Mouse (Mus musculus): ENCODE measurements around the gene Tstd3. TPM values are rescaled to one million over a fixed set of nuclear protein-coding genes. Genes with fewer than 3 reads are reported as not detected.
A peak's percentile ranks its signal among the peaks of the same experiment; 100 is the strongest.
"Not testable (repeated sequence)": the region's sequence is repeated elsewhere in the genome, so short reads cannot be mapped to it uniquely, and the experiment has no call there.

The Tstd3 gene
- total and polyA plus RNA-seq, 2 experiments from 2014 or later = 9.9 to 25.2 TPM

GRCm38 (mm10) chr4:21745723-21746122, 21.3 kb downstream of the Tstd3 start:
- Histone ChIP-seq H3K4me1 (ENCODE audit: control insufficient read depth, insufficient read depth) (no peaks in the 10 kb centered on the region), H3K9me3 (replicated peaks; ENCODE audit: control insufficient read depth, low read length) (no peaks in the 10 kb centered on the region), H3K27ac (ENCODE audit: low read depth) (no peak overlapping the region), H3K27me3 (ENCODE audit: control insufficient read depth, insufficient read depth, low read length) (no peaks in the 10 kb centered on the region), H3K4me3 (ENCODE audit: low read depth, low read length) (no peak overlapping the region), H3K36me3 (replicated peaks; ENCODE audit: control insufficient read depth, insufficient read depth, low read length) (peaks cover 27% of the 10 kb centered on the region), H3K4me2 (ENCODE audit: low read depth, low read length) (no peak overlapping the region), H3K9ac (replicated peaks; ENCODE audit: low read depth, low read length) (no peak overlapping the region)
- no peak for ATAC-seq (ENCODE audit: insufficient read depth, low read depth)
- TF ChIP-seq EP300 (IDR thresholded peaks at IDR 0.05; ENCODE audit: low read depth) = no peak
- no peak for TF ChIP-seq CTCF (IDR thresholded peaks at IDR 0.05; ENCODE audit: low read depth)
- 77% methylated on average over 5 of the region's 5 CpGs for WGBS
- no peak for DNase-seq (ENCODE audit: low spot score)

- not testable (repeated sequence) for ATAC-seq (ENCODE audit: insufficient read depth, low read depth)
Observed at GRCm38 (mm10) chr4:21744142-21744541, 22.9 kb downstream of the Tstd3 start.

GRCm38 (mm10) chr4:21739169-21739568, 27.8 kb downstream of the Tstd3 start:
- Histone ChIP-seq H3K9ac (replicated peaks; ENCODE audit: low read depth, low read length) (no peak overlapping the region), H3K4me3 (ENCODE audit: low read depth, low read length) (no peak overlapping the region), H3K36me3 (replicated peaks; ENCODE audit: control insufficient read depth, insufficient read depth, low read length) (peaks cover 20% of the 10 kb centered on the region; the same call in 1 of the 2 replicates), H3K4me2 (ENCODE audit: low read depth, low read length) (no peak overlapping the region), H3K4me1 (ENCODE audit: control insufficient read depth, insufficient read depth) (no peaks in the 10 kb centered on the region), H3K27me3 (ENCODE audit: control insufficient read depth, insufficient read depth, low read length) (no peaks in the 10 kb centered on the region), H3K9me3 (replicated peaks; ENCODE audit: control insufficient read depth, low read length) (no peaks in the 10 kb centered on the region), H3K27ac (ENCODE audit: low read depth) (no peak overlapping the region)
- no peak for DNase-seq (ENCODE audit: low spot score)
- peak; percentile 36; the same call in 1 of the 2 replicates for TF ChIP-seq CTCF (IDR thresholded peaks at IDR 0.05; ENCODE audit: low read depth)
- TF ChIP-seq EP300 (IDR thresholded peaks at IDR 0.05; ENCODE audit: low read depth) = no peak
- WGBS = 76% methylated on average over 4 of the region's 4 CpGs
- no peak for ATAC-seq (ENCODE audit: insufficient read depth, low read depth)

More at GRCm38 (mm10) chr4:21744142-21744541, 22.9 kb downstream of the Tstd3 start:
- H3K4me2 ChIP-seq (ENCODE audit: low read depth, low read length); H3K4me1 ChIP-seq (ENCODE audit: control insufficient read depth, insufficient read depth); H3K4me3 ChIP-seq (ENCODE audit: low read depth, low read length); H3K9ac ChIP-seq (replicated peaks; ENCODE audit: low read depth, low read length); H3K9me3 ChIP-seq (replicated peaks; ENCODE audit: control insufficient read depth, low read length); H3K27me3 ChIP-seq (ENCODE audit: control insufficient read depth, insufficient read depth, low read length); H3K27ac ChIP-seq (ENCODE audit: low read depth); DNase-seq (ENCODE audit: low spot score): not testable (repeated sequence)
- H3K36me3 ChIP-seq (replicated peaks; ENCODE audit: control insufficient read depth, insufficient read depth, low read length) = peaks cover 25% of the 10 kb centered on the region
- WGBS = 94% methylated on average over 8 of the region's 8 CpGs

- no peaks in the 10 kb centered on the region for H3K27me3 ChIP-seq (ENCODE audit: control insufficient read depth, insufficient read depth, low read length)
- ATAC-seq (ENCODE audit: insufficient read depth, low read depth) = peak; percentile 98
- no peaks in the 10 kb centered on the region for H3K9me3 ChIP-seq (replicated peaks; ENCODE audit: control insufficient read depth, low read length)
- peak within 1 kb of the TSS; percentile 83 for H3K27ac ChIP-seq (ENCODE audit: low read depth)
- H3K4me1 ChIP-seq (ENCODE audit: control insufficient read depth, insufficient read depth) = peaks cover 5% of the 10 kb centered on the region
- H3K4me2 ChIP-seq (ENCODE audit: low read depth, low read length) = peak within 1 kb of the TSS; percentile 90
- peak within 1 kb of the TSS; percentile 73 for H3K9ac ChIP-seq (replicated peaks; ENCODE audit: low read depth, low read length)
- H3K36me3 ChIP-seq (replicated peaks; ENCODE audit: control insufficient read depth, insufficient read depth, low read length) = 0 out of 2 replicates have a peak, but pooled peaks cover under 1% of the 10 kb centered on the region
- peak within 1 kb of the TSS; percentile 86 for H3K4me3 ChIP-seq (ENCODE audit: low read depth, low read length)
- peak; percentile 91 for DNase-seq (ENCODE audit: low spot score)
- WGBS = under 1% methylated on average over 37 of the region's 37 CpGs
- TF ChIP-seq CTCF (IDR thresholded peaks at IDR 0.05; ENCODE audit: low read depth) (no peak), EP300 (IDR thresholded peaks at IDR 0.05; ENCODE audit: low read depth) (no peak)
Observed at GRCm38 (mm10) chr4:21727615-21728165, 39.3 kb downstream of the Tstd3 start, which contains the start of gene Ccnc. TSS of gene Ccnc (plus strand) at chr4:21727701.

- TF ChIP-seq CTCF (IDR thresholded peaks at IDR 0.05; ENCODE audit: low read depth) (peak; percentile 64), EP300 (IDR thresholded peaks at IDR 0.05; ENCODE audit: low read depth) (no peak)
- peak overlapping the region; percentile 86 for H3K4me3 ChIP-seq (ENCODE audit: low read depth, low read length)
- ATAC-seq (ENCODE audit: insufficient read depth, low read depth) (peak; percentile 56), DNase-seq (ENCODE audit: low spot score) (peak; percentile 44)
- peak overlapping the region; percentile 68 for H3K27ac ChIP-seq (ENCODE audit: low read depth)
- peak overlapping the region; percentile 90 for H3K4me2 ChIP-seq (ENCODE audit: low read depth, low read length)
- H3K36me3 ChIP-seq (replicated peaks; ENCODE audit: control insufficient read depth, insufficient read depth, low read length) = no peaks in the 10 kb centered on the region
- WGBS = 1% methylated on average over 22 of the region's 22 CpGs
- peak overlapping the region; percentile 73 for H3K9ac ChIP-seq (replicated peaks; ENCODE audit: low read depth, low read length)
- H3K9me3 ChIP-seq (replicated peaks; ENCODE audit: control insufficient read depth, low read length) = no peaks in the 10 kb centered on the region
- H3K4me1 ChIP-seq (ENCODE audit: control insufficient read depth, insufficient read depth) = peaks cover 5% of the 10 kb centered on the region
- no peaks in the 10 kb centered on the region for H3K27me3 ChIP-seq (ENCODE audit: control insufficient read depth, insufficient read depth, low read length)
Observed at GRCm38 (mm10) chr4:21726912-21727614, 39.9 kb downstream of the Tstd3 start.
